Mouse (Mus musculus): Measurements from ENCODE around the gene Akap8l. TPM values are rescaled to one million over a fixed set of nuclear protein-coding genes. Genes with fewer than 3 reads are reported as not detected.

The Akap8l gene
- polyA plus RNA-seq, 1 experiment from 2014 or later: 133 TPM

DNA sequence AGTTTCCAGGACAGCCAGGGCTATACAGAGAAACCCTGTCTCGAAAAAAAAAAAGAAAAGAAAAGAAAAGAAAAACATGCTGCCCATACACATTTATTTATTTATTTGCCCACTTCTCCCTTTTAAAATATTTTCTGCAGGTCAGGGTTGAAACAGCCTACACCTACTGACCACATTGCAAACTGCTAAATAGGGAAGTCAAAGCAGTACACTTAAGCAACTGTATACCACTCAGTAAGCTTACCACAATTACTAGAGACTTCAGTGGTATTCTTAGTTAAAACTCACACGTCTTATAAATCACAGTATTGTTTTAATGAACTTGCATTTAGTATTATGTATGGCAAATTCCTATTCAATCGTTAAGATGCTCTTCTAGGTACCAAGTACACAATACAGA is 69.8 kb downstream of the Akap8l start:
- no peak for ATAC-seq (ENCODE audit: low FRiP score, low read depth)
- Histone ChIP-seq H3K4me3 (no peak overlapping the region), H3K9me3 (no peaks in the 10 kb centered on the region), H3K27ac (replicated peaks) (no peak overlapping the region), H3K4me1 (peaks cover 19% of the 10 kb centered on the region), H3K36me3 (no peaks in the 10 kb centered on the region), H3K4me2 (replicated peaks) (no peak overlapping the region), H3K27me3 (no peaks in the 10 kb centered on the region), H3K9ac (replicated peaks) (no peak overlapping the region)
- WGBS: 96% methylated on average over 3 of the region's 3 CpGs

DNA sequence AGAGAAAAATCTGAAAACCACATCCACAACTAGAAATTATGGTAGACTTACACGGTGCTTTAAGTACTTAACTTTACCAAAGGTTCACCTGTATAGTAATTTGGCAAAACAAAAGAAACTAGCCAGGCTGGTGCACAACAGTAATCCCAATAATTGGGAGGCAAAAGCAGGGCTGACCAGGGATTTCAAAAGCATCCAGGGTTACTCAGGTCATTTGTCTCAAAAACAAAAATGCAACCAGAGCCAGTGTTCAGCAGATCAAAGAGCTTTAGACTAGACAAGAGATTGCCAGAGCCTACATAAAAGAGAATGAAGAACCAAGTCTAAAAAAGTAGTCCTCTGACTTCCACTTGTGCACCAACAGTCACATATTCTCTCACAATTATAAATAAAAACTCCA is 73.2 kb downstream of the Akap8l start:
- Histone ChIP-seq H3K36me3 (0 out of 2 replicates have a peak, but pooled peaks cover 4% of the 10 kb centered on the region), H3K4me1 (peaks cover 9% of the 10 kb centered on the region), H3K27me3 (no peaks in the 10 kb centered on the region), H3K4me2 (replicated peaks) (no peak overlapping the region), H3K27ac (replicated peaks) (no peak overlapping the region), H3K9me3 (no peaks in the 10 kb centered on the region), H3K9ac (replicated peaks) (no peak overlapping the region), H3K4me3 (no peak overlapping the region)
- no peak for ATAC-seq (ENCODE audit: low FRiP score, low read depth)
- WGBS: 93% methylated on average over 1 of the region's 1 CpGs

DNA sequence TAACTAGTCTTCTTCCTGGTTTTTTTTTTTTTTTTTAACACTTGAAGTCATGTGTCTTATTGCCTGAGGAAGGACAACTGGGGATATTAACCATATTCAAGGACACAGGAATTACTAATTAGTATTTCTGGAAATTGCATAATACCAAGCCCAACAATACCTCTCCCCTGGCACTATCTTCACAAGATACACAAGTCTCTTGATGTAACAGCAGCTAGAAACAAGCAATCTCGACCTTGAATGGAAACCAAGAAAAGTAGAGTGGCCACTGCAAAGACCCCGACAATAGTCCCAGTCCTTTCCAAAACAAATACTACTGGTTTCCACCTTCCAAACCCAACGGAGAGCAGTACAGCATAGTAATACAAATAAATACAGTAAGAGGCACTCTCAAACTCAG is 74.8 kb downstream of the Akap8l start:
- 97% methylated on average over 3 of the region's 3 CpGs for WGBS

More for the DNA sequence above, 74.8 kb downstream of the Akap8l start:
- ATAC-seq (ENCODE audit: low FRiP score, low read depth): no peak
- Histone ChIP-seq H3K9me3 (no peaks in the 10 kb centered on the region), H3K4me3 (no peak overlapping the region), H3K36me3 (0 out of 2 replicates have a peak, but pooled peaks cover 4% of the 10 kb centered on the region), H3K9ac (replicated peaks) (no peak overlapping the region), H3K27me3 (no peaks in the 10 kb centered on the region), H3K4me1 (no peaks in the 10 kb centered on the region), H3K27ac (replicated peaks) (no peak overlapping the region), H3K4me2 (replicated peaks) (no peak overlapping the region)

Small RNAs within 50 kb of the gene (microRNA-seq; reads per million reads assigned to microRNA genes)
- gene Gm22201: not detected

Other genes starting within 250 kb of the Akap8l start
- 26.8 and 30.6 TPM in 2 replicates for gene Notch3, start 183.8 kb downstream of the Akap8l start, polyA plus RNA-seq (2016; fragmentation: Nextera tagmentation; extraction: Ambion mirVana)
- gene Ephx3, start 161.1 kb downstream of the Akap8l start, polyA plus RNA-seq (2016; fragmentation: Nextera tagmentation; extraction: Ambion mirVana): 0.37 TPM in 1 of 2 replicates, not detected in the other
- gene Brd4, start 65.9 kb downstream of the Akap8l start, polyA plus RNA-seq (2016; fragmentation: Nextera tagmentation; extraction: Ambion mirVana): 108 and 116 TPM in 2 replicates
- gene Akap8, start 29.4 kb downstream of the Akap8l start, polyA plus RNA-seq (2016; fragmentation: Nextera tagmentation; extraction: Ambion mirVana): 140 and 151 TPM in 2 replicates
- gene Wiz, start 38.8 kb upstream of the Akap8l start, polyA plus RNA-seq (2016; fragmentation: Nextera tagmentation; extraction: Ambion mirVana): 47.2 and 50.2 TPM in 2 replicates
- 0.59 and 1.1 TPM in 2 replicates for gene Rasal3, start 53.0 kb upstream of the Akap8l start, polyA plus RNA-seq (2016; fragmentation: Nextera tagmentation; extraction: Ambion mirVana)
- gene Pglyrp2, start 73.6 kb upstream of the Akap8l start, polyA plus RNA-seq (2016; fragmentation: Nextera tagmentation; extraction: Ambion mirVana): not detected in 2 replicates
- 0.48 and 0.56 TPM in 2 replicates for gene Cyp4f39, start 102.1 kb upstream of the Akap8l start, polyA plus RNA-seq (2016; fragmentation: Nextera tagmentation; extraction: Ambion mirVana)
- gene Cyp4f17, start 155.4 kb upstream of the Akap8l start, polyA plus RNA-seq (2016; fragmentation: Nextera tagmentation; extraction: Ambion mirVana): 11.4 and 11.7 TPM in 2 replicates
- 16.7 and 19.9 TPM in 2 replicates for gene Cyp4f16, start 186.0 kb upstream of the Akap8l start, polyA plus RNA-seq (2016; fragmentation: Nextera tagmentation; extraction: Ambion mirVana)

Measured in midbrain, embryonic 12.5 days (tissue).